Mouse (Mus musculus) G1E (cell line): ENCODE results near the gene Il25.

Experiments used
- CTCF ChIP-seq: IDR thresholded peaks from 2 replicates; pipeline ENCODE4 v1.5.1; 2012; ENCODE audit warnings: low read depth, low read length, inconsistent platforms, mixed read lengths
- GATA1 ChIP-seq: IDR thresholded peaks from 2 replicates; pipeline ENCODE4 v1.6.1; 2012; ENCODE audit warnings: borderline replicate concordance, low read length, inconsistent platforms, mixed read lengths
- POLR2AphosphoS5 ChIP-seq: IDR thresholded peaks from 2 replicates; pipeline ENCODE4 v1.6.1; 2012; ENCODE audit warnings: low read depth, low read length, inconsistent platforms; ENCODE audit not compliant: insufficient replicate concordance

GRCm38 (mm10) chr14:54965631-54966030, 33.1 kb downstream of the Il25 start:
- TF ChIP-seq CTCF: no peak
- no peak for TF ChIP-seq POLR2AphosphoS5
- no peak for TF ChIP-seq GATA1
